Mouse (Mus musculus) G1E (cell line): Measurements from ENCODE around the gene Ptcra.
A peak's percentile ranks its signal among the peaks of the same experiment; 100 is the strongest.

Experiments
- CTCF ChIP-seq: IDR thresholded peaks from 2 replicates; pipeline ENCODE4 v1.5.1; 2012; ENCODE audit warnings: low read depth, low read length, inconsistent platforms, mixed read lengths
- GATA1 ChIP-seq: IDR thresholded peaks from 2 replicates; pipeline ENCODE4 v1.6.1; 2012; ENCODE audit warnings: borderline replicate concordance, low read length, inconsistent platforms, mixed read lengths
- GATA2 ChIP-seq: IDR thresholded peaks from 2 replicates; pipeline ENCODE4 v1.6.1; 2012; ENCODE audit warnings: low read depth, low read length, inconsistent platforms, borderline replicate concordance
- POLR2AphosphoS5 ChIP-seq: IDR thresholded peaks from 2 replicates; pipeline ENCODE4 v1.6.1; 2012; ENCODE audit warnings: low read depth, low read length, inconsistent platforms; ENCODE audit not compliant: insufficient replicate concordance
- TAL1 ChIP-seq: conservative IDR thresholded peaks from 2 replicates; pipeline ENCODE4 v1.6.1; 2012; ENCODE audit warnings: low read depth, low read length, inconsistent platforms, mixed read lengths

- peak; percentile 62 for TF ChIP-seq CTCF
- TF ChIP-seq TAL1: no peak
- TF ChIP-seq POLR2AphosphoS5: no peak
- no peak for TF ChIP-seq GATA1
- no peak for TF ChIP-seq GATA2
Observed at GRCm38 (mm10) chr17:46714756-46715481, 48.6 kb downstream of the Ptcra start.
